Mouse (Mus musculus) neural tube, embryonic 14.5 days (tissue): ENCODE results near the gene Acox3. TPM values are rescaled to one million over a fixed set of nuclear protein-coding genes. Genes with fewer than 3 reads are reported as not detected.

Source experiments
- ATAC-seq: fragments of 200-750 bp; cut with Nextera tagmentation; 2 replicates; pipeline ENCODE4 v1.8.0; 2017; ENCODE audit warnings: low read depth, mild to moderate bottlenecking, moderate TSS enrichment, moderate library complexity
- H3K27ac ChIP-seq: fragments of 300-500 bp; sonication (generic); 2 replicates; pipeline ENCODE4 v1.5.1; 2014; ENCODE audit warnings: low read depth, mild to moderate bottlenecking, control low read depth, low read length, moderate library complexity, mixed read lengths
- H3K27me3 ChIP-seq: fragments of 300-500 bp; sonication (generic); 2 replicates; pipeline ENCODE4 v1.6.1; 2014; ENCODE audit warnings: low read length; ENCODE audit not compliant: control insufficient read depth, insufficient read depth
- H3K36me3 ChIP-seq: fragments of 300-500 bp; sonication (generic); 2 replicates; pipeline ENCODE4 v1.6.1; 2014; ENCODE audit warnings: low read length, mixed read lengths; ENCODE audit not compliant: control insufficient read depth, insufficient read depth
- H3K4me1 ChIP-seq: fragments of 300-500 bp; sonication (generic); 2 replicates; pipeline ENCODE4 v1.6.1; 2014; ENCODE audit warnings: low read length; ENCODE audit not compliant: control insufficient read depth, insufficient read depth
- H3K4me2 ChIP-seq: fragments of 300-500 bp; sonication (generic); 2 replicates; pipeline ENCODE4 v1.6.1; 2014; ENCODE audit warnings: mild to moderate bottlenecking, low read depth, low read length, control low read depth
- H3K4me3 ChIP-seq: fragments of 300-500 bp; sonication (generic); 2 replicates; pipeline ENCODE4 v1.5.1; 2014; ENCODE audit warnings: low read depth, low read length, control low read depth, mixed read lengths
- H3K9ac ChIP-seq: fragments of 300-500 bp; sonication (generic); replicated peaks from 2 replicates; pipeline ENCODE4 v1.6.1; 2014; ENCODE audit warnings: low read depth, mild to moderate bottlenecking, control low read depth, low read length, mixed read lengths
- H3K9me3 ChIP-seq: fragments of 300-500 bp; sonication (generic); 2 replicates; pipeline ENCODE4 v1.6.1; 2016; ENCODE audit warnings: low read length; ENCODE audit not compliant: control insufficient read depth
- WGBS: fragments of 180-500 bp; shearing (Covaris S2); extraction: QIAGEN DNeasy Blood & Tissue Kit; methylation state at CpG from one replicate; pipeline ENCODE4 v1.1.7; 2014; 5-methylcytosine and 5-hydroxymethylcytosine counted together
- polyA plus RNA-seq: library from polyadenylated mRNA; unstranded; fragments of >200 nt; fragmentation: Nextera tagmentation; extraction: Ambion mirVana; gene quantifications from 2 replicates; pipeline ENCODE4 v1.2.1, GENCODE M21; 2014

The Acox3 gene
- polyA plus RNA-seq, 1 experiment from 2014 or later = 16.1 TPM

DNA sequence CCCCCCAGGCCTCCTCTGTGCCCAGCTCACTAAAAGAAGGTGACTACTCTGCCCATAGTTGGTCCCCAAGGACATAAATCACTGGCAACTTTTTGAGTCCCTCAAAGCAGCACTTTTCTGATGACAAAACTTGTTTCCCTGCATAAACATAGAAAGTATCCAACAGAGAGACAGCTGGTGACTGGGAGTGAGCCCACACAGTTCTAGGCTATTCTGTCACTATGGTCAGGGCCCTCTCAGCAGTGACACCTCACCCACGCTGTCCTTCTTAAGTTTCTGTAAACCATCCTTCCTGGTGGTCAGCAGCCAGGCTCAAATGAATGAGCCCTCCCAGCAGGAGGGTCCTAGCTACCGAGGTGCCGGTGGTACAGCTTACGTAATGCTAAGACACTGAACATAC lies 16.2 kb upstream of the Acox3 start:
- Histone ChIP-seq H3K9me3 (no peaks in the 10 kb centered on the region), H3K9ac (no peak overlapping the region), H3K36me3 (peaks cover 54% of the 10 kb centered on the region), H3K4me2 (no peak overlapping the region), H3K27ac (no peak overlapping the region), H3K4me1 (no peaks in the 10 kb centered on the region), H3K27me3 (no peaks in the 10 kb centered on the region), H3K4me3 (no peak overlapping the region)
- ATAC-seq = no peak
- 89% methylated on average over 4 of the region's 4 CpGs for WGBS

DNA sequence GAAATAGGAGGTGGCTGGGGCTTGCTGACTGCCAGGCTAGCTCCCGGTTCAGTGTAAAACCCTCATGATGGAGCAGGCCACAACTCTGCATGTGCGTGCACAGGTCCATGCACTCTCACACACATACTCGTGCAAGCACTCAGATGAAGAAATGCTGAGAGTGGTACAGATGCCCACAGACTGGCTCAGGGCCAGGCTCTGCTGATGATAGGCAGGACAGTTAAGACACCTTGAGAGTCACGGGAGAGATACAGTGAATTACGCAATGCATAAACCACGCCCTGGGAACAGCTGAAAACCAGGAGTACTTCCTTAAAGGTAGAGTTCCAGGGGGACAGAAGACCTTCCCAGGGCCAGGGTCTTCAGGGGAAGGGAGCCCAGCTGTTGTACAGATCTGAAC lies 11.3 kb upstream of the Acox3 start:
- H3K4me1 ChIP-seq = peaks cover 8% of the 10 kb centered on the region; the same call in 1 of the 2 replicates
- H3K9me3 ChIP-seq = no peaks in the 10 kb centered on the region
- peaks cover 22% of the 10 kb centered on the region for H3K36me3 ChIP-seq
- 90% methylated on average over 6 of the region's 6 CpGs for WGBS
- no peak overlapping the region for H3K4me3 ChIP-seq
- H3K9ac ChIP-seq = no peak overlapping the region
- no peak overlapping the region for H3K27ac ChIP-seq
- no peak for ATAC-seq
- no peaks in the 10 kb centered on the region for H3K27me3 ChIP-seq
- no peak overlapping the region for H3K4me2 ChIP-seq

DNA sequence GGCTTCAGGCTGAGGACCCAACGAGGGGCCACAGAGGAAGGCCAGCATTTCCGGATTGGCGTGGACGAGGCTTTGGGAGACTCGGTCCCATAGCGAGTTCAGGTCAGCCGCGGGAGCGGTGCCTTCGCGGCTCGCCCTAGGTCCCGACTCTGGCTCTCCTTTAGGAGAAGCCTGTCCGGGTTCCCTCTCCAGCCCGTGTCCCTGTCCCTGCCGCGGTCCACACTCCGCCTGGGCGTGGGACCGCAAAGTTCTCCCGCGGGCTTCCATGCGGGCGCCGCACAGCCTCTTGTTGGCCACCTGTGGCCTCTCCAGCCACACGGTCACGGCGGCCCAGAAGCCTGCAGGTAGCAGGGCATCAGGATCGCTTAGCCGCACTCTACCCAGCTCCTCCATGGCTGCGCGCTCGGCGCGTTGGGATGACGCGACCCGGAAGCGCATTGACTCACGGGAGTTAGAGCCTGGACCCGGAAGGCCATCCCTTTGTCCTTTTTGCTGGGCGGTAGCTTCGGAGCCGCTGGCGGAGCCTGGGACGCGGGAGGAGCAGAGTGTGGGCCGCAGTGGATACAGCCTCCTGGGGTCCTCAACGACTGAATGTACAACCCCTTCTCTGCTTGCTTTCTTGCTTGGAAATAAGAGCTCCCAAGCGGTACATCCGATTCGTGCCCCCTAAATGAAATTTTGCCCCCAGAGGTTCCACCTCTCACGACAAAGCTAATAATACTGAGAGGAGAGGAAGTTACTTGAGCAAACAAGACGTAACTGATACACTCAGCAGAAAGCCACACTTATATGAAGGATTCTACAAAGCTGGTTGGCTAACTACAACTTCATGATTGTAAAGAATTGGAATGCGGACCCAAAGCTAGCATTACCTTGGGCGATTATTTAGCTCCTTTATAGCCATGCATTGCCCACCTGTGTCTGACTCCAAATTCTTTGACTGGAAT lies 7.9 kb upstream of the Acox3 start, which contains the start of gene Trmt44:
TSS of gene Trmt44 (minus strand) at position 418 of the 947 bp plus-strand sequence.
- peak within 1 kb of the TSS; percentile 68 for H3K9ac ChIP-seq
- H3K9me3 ChIP-seq = no peaks in the 10 kb centered on the region
- H3K27ac ChIP-seq = peak within 1 kb of the TSS; percentile 92
- peaks cover 8% of the 10 kb centered on the region; the same call in 1 of the 2 replicates for H3K4me1 ChIP-seq
- H3K36me3 ChIP-seq = peaks cover 12% of the 10 kb centered on the region
- peak within 1 kb of the TSS; percentile 93 for H3K4me3 ChIP-seq
- ATAC-seq = peak; percentile 97
- H3K27me3 ChIP-seq = no peaks in the 10 kb centered on the region
- WGBS = 4% methylated on average over 56 of the region's 56 CpGs
- H3K4me2 ChIP-seq = peak within 1 kb of the TSS; percentile 76

DNA sequence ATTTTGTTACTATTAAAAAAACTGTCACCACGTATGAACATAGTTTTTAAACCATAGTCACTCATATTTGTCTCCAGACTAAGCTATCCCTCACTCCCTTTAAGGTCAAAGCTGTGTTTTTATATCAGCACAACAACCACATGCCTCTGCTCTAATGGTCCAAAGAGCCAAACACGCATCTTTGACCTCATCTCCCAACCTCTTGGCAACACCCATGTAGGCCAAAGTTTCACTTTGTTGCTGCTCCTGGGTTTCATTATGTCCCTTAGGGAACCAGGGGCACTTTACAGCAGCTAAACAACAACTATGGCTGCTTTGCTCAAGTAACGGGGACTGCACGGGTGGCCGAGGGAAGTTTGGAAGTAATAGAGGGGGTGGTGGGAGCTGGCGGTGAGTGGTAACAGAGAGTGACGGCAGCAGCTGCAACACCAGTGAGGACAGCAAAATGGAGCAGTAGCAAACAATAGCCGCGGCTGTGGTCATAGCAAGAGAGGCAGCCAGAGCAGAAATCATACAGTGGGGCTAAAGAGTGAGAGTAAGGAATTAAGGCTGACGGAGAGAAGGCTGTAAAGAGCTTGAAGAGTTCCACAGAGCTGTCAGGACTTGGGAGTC lies 6.3 kb upstream of the Acox3 start:
- WGBS = 90% methylated on average over 10 of the region's 10 CpGs
- Histone ChIP-seq H3K4me2 (no peak overlapping the region), H3K4me3 (no peak overlapping the region), H3K4me1 (peaks cover 8% of the 10 kb centered on the region; the same call in 1 of the 2 replicates), H3K27me3 (no peaks in the 10 kb centered on the region), H3K27ac (no peak overlapping the region), H3K9ac (no peak overlapping the region), H3K9me3 (no peaks in the 10 kb centered on the region), H3K36me3 (peaks cover 6% of the 10 kb centered on the region; the same call in 1 of the 2 replicates)
- ATAC-seq = no peak

DNA sequence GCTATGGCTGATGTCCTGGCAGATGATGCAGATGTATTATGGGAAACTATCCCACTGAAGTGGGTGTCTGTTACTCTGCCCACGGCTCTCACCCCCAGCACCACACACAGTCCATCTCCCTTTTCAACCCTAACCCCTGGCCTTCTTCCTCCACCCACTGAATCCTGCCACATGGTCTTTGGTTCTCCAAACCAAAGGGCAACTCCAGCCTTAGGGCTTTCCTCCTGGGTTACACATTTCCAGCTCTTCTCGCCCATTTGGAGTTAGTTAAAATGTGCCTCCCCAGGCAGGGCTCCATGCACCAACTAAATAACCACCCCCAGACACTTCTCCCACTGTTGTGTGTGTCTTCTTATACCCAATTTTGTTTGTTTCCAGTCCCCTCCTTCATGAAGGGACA lies 4.4 kb upstream of the Acox3 start:
- Histone ChIP-seq H3K27me3 (no peaks in the 10 kb centered on the region), H3K9me3 (no peaks in the 10 kb centered on the region), H3K36me3 (no peaks in the 10 kb centered on the region), H3K4me3 (no peak overlapping the region), H3K4me2 (no peak overlapping the region), H3K4me1 (peaks cover 13% of the 10 kb centered on the region; the same call in 1 of the 2 replicates), H3K27ac (no peak overlapping the region), H3K9ac (no peak overlapping the region)
- 56% methylated on average over 2 of the region's 2 CpGs for WGBS
- no peak for ATAC-seq

DNA sequence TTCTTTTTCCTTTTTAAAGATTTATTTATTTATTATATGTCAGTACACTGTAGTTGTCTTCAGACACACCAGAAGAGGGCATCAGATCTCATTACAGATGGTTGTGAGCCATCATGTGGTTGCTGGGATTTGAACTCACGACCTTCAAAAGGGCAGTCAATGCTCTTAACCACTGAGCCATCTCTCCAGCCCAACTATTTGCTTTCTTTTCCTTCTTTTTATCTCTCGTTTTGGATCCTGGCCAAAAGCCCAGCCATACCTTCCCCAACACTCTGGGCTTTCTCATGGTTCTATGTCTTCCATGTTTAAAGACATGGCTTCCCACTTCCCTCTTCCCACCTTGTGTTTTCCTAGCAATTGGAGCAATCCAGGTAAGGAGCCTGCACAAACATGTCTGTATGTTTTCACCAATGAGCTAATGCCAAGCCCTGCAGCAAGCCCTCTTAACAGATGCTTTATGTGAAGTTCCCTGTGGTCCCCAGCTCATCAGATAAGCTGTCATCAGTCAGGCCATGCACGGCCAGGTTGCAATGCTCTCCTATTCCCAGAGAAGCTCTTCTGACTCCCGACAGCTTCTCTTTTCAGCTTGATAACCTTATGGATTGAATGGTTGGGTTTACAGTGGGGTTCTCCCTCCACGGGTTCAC lies 3.5 kb upstream of the Acox3 start:
- H3K4me3 ChIP-seq = no peak overlapping the region
- H3K4me2 ChIP-seq = no peak overlapping the region
- H3K27me3 ChIP-seq = no peaks in the 10 kb centered on the region
- no peak for ATAC-seq
- H3K9me3 ChIP-seq = no peaks in the 10 kb centered on the region
- 58% methylated on average over 5 of the region's 5 CpGs for WGBS
- H3K36me3 ChIP-seq = no peaks in the 10 kb centered on the region
- peaks cover 12% of the 10 kb centered on the region; the same call in 1 of the 2 replicates for H3K4me1 ChIP-seq
- H3K9ac ChIP-seq = no peak overlapping the region
- H3K27ac ChIP-seq = no peak overlapping the region

DNA sequence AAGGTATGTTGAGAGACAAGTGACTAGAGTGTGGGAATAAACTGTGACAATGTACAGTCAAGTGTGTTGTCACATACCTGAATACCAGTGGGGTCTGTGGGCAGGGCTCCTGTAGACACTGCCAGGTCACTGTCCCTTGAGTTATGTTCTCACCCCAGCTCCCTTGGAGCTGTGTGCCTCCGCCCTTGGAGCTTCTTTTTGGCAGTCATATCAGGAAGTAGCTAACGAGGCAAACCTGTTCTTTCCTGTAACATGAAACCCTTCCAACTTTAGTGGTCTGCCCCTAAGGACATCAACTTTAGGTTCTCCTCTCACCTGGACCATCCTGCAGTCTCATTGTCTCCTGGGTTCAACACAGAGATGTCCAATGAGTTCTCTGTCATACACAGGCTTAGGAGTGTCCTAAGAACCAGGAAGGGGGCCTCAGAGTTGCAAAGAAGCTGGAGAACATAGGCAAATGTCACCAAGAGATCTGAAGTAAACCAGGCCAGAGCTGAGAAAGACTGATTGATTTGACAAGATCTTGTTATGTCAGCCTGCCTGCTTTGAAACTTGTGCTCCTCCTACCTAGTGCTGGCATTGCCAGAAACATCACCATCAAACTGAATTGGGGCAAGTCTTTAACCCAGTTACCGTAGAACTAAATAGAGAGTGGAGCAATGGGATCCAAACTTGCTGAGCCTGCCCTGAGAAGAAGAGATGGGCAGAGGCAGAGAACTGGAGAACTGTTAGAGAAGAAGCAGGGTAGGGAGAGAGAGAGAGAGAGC lies 2.5 kb upstream of the Acox3 start:
- ATAC-seq = no peak
- H3K4me3 ChIP-seq = no peak overlapping the region
- H3K4me1 ChIP-seq = peaks cover 11% of the 10 kb centered on the region; the same call in 1 of the 2 replicates
- H3K9ac ChIP-seq = no peak overlapping the region
- 66% methylated on average over 3 of the region's 3 CpGs for whole genome bisulfite sequencing
- H3K27me3 ChIP-seq = no peaks in the 10 kb centered on the region
- H3K36me3 ChIP-seq = no peaks in the 10 kb centered on the region
- H3K9me3 ChIP-seq = no peaks in the 10 kb centered on the region
- H3K27ac ChIP-seq = no peak overlapping the region
- no peak overlapping the region for H3K4me2 ChIP-seq

DNA sequence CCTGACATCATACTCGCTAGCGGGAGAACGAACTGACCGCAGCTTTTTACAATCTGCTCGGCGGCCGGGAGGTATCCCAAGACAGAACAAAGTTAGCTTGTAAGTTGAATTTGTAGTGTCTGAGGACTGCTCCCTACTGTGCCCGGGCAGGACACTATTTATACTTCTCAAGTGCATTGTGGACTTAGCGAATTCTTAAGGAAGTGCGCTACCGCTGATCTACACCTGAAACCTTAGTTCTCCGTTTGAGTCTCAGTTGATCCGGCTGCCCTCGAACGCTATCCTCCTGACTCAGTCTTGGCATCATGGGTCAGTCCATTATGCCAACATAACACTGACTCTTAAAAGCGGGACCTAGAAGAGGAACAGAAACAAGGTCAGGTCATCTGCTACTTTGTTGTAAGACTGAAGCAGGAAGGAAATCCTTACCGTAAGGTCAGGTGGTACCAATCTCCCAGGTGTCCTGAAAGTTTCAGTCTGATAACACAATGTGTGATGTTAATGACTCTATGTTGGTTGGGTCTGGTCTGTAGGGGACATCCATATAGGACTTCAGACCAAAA lies 462 bp downstream of the Acox3 start:
- ATAC-seq = peak; percentile 19; the same call in 1 of the 2 replicates
- Histone ChIP-seq H3K4me2 (peak overlapping the region; percentile 87), H3K9me3 (no peaks in the 10 kb centered on the region), H3K27ac (0 out of 2 replicates have a peak overlapping the region, but pooled peaks have one; percentile 28), H3K36me3 (no peaks in the 10 kb centered on the region), H3K4me3 (peak overlapping the region; percentile 56), H3K27me3 (no peaks in the 10 kb centered on the region), H3K9ac (peak overlapping the region; percentile 53), H3K4me1 (peaks cover 11% of the 10 kb centered on the region; the same call in 1 of the 2 replicates)
- 6% methylated on average over 17 of the region's 17 CpGs for WGBS
